Mouse (Mus musculus) thymus, adult 2 months (tissue): ENCODE results near the gene Btbd11.

Experiments used
- CTCF ChIP-seq: fragments of 200-500 bp; IDR thresholded peaks from 2 replicates; pipeline ENCODE4 v1.5.1; 2012; ENCODE audit warnings: mild to moderate bottlenecking, control low read depth, low read length, moderate library complexity, borderline replicate concordance; ENCODE audit not compliant: control insufficient read depth, poor library complexity, insufficient read depth; ENCODE audit errors: extremely low read depth
- POLR2A ChIP-seq: fragments of 200-500 bp; IDR thresholded peaks from 2 replicates; pipeline ENCODE4 v1.6.1; 2012; ENCODE audit warnings: mild to moderate bottlenecking, low read length, control low read depth, moderate library complexity; ENCODE audit not compliant: control insufficient read depth, poor library complexity, insufficient read depth; ENCODE audit errors: extremely low read depth

- no peak for TF ChIP-seq CTCF
- no peak for TF ChIP-seq POLR2A
Measured at GRCm38 (mm10) chr10:85473871-85474270, 87.3 kb downstream of the Btbd11 start.
